Mouse (Mus musculus) central nervous system, embryonic 18 days (tissue): Measurements from ENCODE around the gene Gm4836. TPM values are rescaled to one million over a fixed set of nuclear protein-coding genes. Genes with fewer than 3 reads are reported as not detected.

Experiments
- polyA plus RNA-seq: library from polyadenylated mRNA; depleted of rRNA; stranded (reverse); fragments of >200 nt; gene quantifications from 2 replicates; pipeline ENCODE4 v1.2.3, GENCODE M21; 2012; rRNA removed

Gene Gm4836
- not detected in 2 replicates for polyA plus RNA-seq

GRCm38 (mm10) chrX:28293532-28293931 is at the start of gene Gm4836:
Gene Gm4836, minus strand, starts transcription at chrX:28293632.

